Mouse (Mus musculus): Measurements from ENCODE around the gene Gm4869. TPM values are rescaled to one million over a fixed set of nuclear protein-coding genes. Genes with fewer than 3 reads are reported as not detected.

Gm4869 gene
- under 1 TPM in 1 of 2 experiments, not detected in 1; 0.12 TPM for polyA plus RNA-seq (2017; shearing (Covaris generic))

DNA sequence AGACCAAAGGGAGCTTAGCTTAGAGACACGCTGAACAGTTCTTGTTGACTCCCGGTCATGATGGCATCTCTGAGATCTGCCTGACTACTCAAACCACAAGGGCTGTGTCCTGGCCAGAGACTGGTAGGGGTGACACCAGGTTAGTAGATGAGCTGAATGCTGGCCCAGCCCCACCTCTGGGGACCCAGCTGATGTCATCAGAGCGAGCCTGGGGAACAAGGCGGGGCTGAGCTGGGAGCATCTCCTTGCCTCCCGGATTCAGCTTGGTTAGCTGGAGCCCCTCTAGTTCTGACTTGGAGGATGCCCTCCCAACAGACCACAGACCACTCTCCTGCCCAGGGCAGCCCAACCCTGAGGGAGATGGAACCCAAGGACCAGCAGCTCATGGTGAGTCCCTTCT is at the start of gene Gm4869:
Gm4869 (plus strand) TSS at position 301 of the 400 bp plus-strand sequence.

DNA sequence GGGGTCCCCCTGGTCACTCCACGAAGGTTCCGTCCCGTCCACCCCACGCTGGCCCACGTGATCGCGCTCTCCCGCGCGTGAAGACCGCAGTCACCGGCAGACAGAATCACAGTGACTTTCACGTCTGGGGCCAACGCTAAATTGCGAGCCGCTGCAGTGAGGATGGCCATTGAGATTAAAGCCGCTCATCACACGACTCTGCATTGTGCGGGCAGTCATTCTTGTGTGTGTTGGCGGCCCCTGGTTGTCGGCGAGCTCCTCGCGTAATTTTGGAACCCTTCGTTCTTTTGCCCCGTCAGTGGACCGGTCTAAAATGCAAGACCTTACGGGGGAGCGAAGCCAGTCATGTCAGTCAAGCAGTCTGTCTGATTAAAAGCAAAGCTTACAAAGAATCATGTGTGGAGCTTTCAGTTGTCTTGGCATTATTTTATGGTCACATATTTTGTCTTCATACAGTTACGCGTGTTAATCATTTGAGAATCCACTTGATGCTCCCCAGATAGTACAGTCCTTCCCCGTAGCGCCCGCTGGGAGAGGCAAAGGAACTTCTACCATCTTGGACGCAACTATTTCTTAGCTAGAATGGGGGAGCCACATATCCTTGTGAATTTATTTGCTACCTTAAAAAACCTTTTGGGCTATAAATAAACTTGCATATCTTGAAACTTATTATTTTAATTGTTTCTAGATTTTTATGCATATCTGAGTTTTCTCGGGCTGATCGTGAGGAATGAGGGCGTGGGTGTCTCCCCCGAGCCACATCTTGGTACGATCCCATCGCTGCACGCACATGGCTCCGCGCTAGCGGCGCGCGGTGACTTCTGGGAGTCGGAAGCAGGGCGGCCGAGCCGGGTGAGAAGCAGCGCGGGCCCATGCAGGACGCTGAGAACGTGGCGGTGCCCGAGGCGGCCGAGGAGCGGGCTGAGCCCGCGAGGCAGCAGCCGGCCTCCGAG is 26.7 kb upstream of the Gm4869 start, which contains the start of gene Eif3b:
Eif3b (plus strand) TSS at position 840 of the 953 bp plus-strand sequence.

GRCm38 (mm10) chr5:140505208-140505780 is 59.8 kb downstream of the Gm4869 start, which contains the start of gene Chst12:
Chst12 (plus strand) TSS chr5:140505550.

Other genes starting within 250 kb of the Gm4869 start
- gene Mad1l1, start 124.1 kb upstream of the Gm4869 start, polyA plus RNA-seq (2017; shearing (Covaris generic)), result 10 to 100 TPM; 24.0 to 25.7 TPM
- gene Nudt1, start 124.0 kb upstream of the Gm4869 start, polyA plus RNA-seq (2017; shearing (Covaris generic)), result 10 to 100 TPM; 14.6 to 21.5 TPM
- gene Mrm2, start 113.7 kb upstream of the Gm4869 start, polyA plus RNA-seq (2017; shearing (Covaris generic)), result 10 to 100 TPM; 12.9 to 17.2 TPM
- 1 to 10 TPM; 1.8 to 2.2 TPM for gene Snx8, start 56.4 kb upstream of the Gm4869 start, polyA plus RNA-seq (2017; shearing (Covaris generic))
- gene Eif3b, start 26.3 kb upstream of the Gm4869 start, polyA plus RNA-seq (2017; shearing (Covaris generic)), result 100 to 1,000 TPM; 193 to 230 TPM
- gene Chst12, start 59.9 kb downstream of the Gm4869 start, polyA plus RNA-seq (2017; shearing (Covaris generic)), result 10 to 100 TPM; 36.9 to 52.0 TPM
- gene Grifin, start 119.4 kb downstream of the Gm4869 start, polyA plus RNA-seq (2017; shearing (Covaris generic)), result 1 to 10 TPM in 1 of 2 experiments, not detected in 1; 1.2 TPM
- gene Lfng, start 161.7 kb downstream of the Gm4869 start, polyA plus RNA-seq (2017; shearing (Covaris generic)), result 100 to 1,000 TPM; 243 to 259 TPM
- 10 to 100 TPM; 19.2 to 28.7 TPM for gene Ttyh3, start 203.4 kb downstream of the Gm4869 start, polyA plus RNA-seq (2017; shearing (Covaris generic))